ENCODE assay signal across 24 mouse cellular contexts in the genomic region with DNA sequence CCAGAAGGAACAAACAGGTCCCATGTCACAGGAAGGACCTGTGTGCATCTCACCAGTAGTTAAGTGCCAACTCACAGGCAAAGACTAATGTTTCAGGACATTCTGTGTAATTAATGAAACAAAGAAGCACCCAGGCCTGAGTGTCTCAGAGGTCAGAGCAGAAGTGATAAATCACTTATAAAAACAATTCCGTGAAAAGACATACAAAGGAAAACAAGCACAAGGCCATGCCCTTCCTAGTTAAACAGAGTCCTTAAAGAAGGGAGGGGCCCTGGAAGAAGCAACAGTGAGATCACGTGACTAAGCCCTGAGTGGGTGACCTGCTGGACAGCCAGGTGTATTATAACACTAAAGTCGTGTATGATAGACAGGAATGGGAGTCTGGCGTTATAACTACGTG.
DNase-seq lines count a peak whose midpoint lies in the region; ATAC-seq and TF ChIP-seq lines count a peak whose summit lies in the region.
"Had no signal": no experiment of that assay in that cellular context is flagged by ENCODE, and none has a peak within 500 bp of the region (broad histone marks: within the 10 kb centered on the region; RNA-seq: fewer than 3 reads in every experiment).

No protein-coding gene starts in this region.

- no peak for DNase-seq in gastrocnemius, adult 2 months
- no peak for DNase-seq in gastrocnemius, postnatal 10 days
- DNase-seq in kidney, adult 8-10 months, result no peak
- DNase-seq in kidney, postnatal 0 days (ENCODE audit: low spot score), result peak; percentile 65
- no peak for DNase-seq in kidney, adult 11 months
- DNase-seq in kidney, postnatal 14 days, result peak; percentile 21
- DNase-seq: adrenal gland, postnatal 10 days; adrenal gland, postnatal 36 days; cerebellum, adult 18-20 months; cerebellum, adult 9-10 months; cerebellum, postnatal 14 days; gastrocnemius, postnatal 25 days; heart, adult 18-20 months; heart, postnatal 10 days; heart, postnatal 36 days had no signal

- H3K27ac ChIP-seq in gastrocnemius, adult 2 months, result 0 out of 2 replicates have a peak overlapping the region, but pooled peaks have one; percentile 66
- no peak overlapping the region for H3K27ac ChIP-seq in kidney, embryonic 14.5 days (ENCODE audit: low read depth, low read length)
- H3K27ac ChIP-seq in kidney, postnatal 0 days, result no peak overlapping the region
- H3K27ac ChIP-seq: forebrain, embryonic 10.5 days; forebrain, embryonic 13.5 days; heart, embryonic 15.5 days; hindbrain, embryonic 10.5 days; hindbrain, embryonic 13.5 days had no signal

- intact Hi-C loops in gastrocnemius, adult 2 months (cut with DNase I), result loop anchor here (5.0 kb wide), 1 partner anchor 154 kb away; no protein-coding TSS in a partner anchor

- ATAC-seq in kidney, embryonic 14.5 days (ENCODE audit: low FRiP score, low TSS enrichment), result peak; percentile 51
- ATAC-seq in kidney, postnatal 0 days (replicated peaks; ENCODE audit: low FRiP score, low read depth), result peak; percentile 41; the same call in 1 of the 2 replicates
- ATAC-seq: forebrain, embryonic 13.5 days; forebrain, embryonic 16.5 days; Patski had no signal

- H3K4me1 ChIP-seq in kidney, embryonic 14.5 days (ENCODE audit: control insufficient read depth, insufficient read depth, low read length), result peaks cover 9% of the 10 kb centered on the region; the same call in 1 of the 2 replicates
- H3K4me1 ChIP-seq in kidney, postnatal 0 days (replicated peaks; ENCODE audit: insufficient read depth, low read length), result 0 out of 2 replicates have a peak, but pooled peaks cover 10% of the 10 kb centered on the region

- no peak overlapping the region for H3K4me3 ChIP-seq in gastrocnemius, adult 2 months
- H3K4me3 ChIP-seq in kidney, embryonic 14.5 days (ENCODE audit: low read length), result no peak overlapping the region
- H3K4me3 ChIP-seq in kidney, postnatal 0 days (replicated peaks; ENCODE audit: low read depth, low read length), result no peak overlapping the region
- H3K4me3 ChIP-seq: forebrain, embryonic 10.5 days; forebrain, embryonic 13.5 days; heart, embryonic 12.5 days; heart, embryonic 15.5 days; hindbrain, embryonic 10.5 days; hindbrain, embryonic 13.5 days had no signal

- no peak for TF ChIP-seq CTCF in gastrocnemius, adult 2 months (IDR thresholded peaks at IDR 0.05)
- no peak for TF ChIP-seq CTCF in kidney, postnatal 0 days (IDR thresholded peaks at IDR 0.05; ENCODE audit: low read depth)

- no peaks in the 10 kb centered on the region for H3K36me3 ChIP-seq in kidney, embryonic 14.5 days (ENCODE audit: control insufficient read depth, insufficient read depth, low read length)
- H3K36me3 ChIP-seq in kidney, postnatal 0 days (ENCODE audit: insufficient read depth, low read length), result no peaks in the 10 kb centered on the region
- H3K36me3 ChIP-seq: heart, embryonic 15.5 days had no signal

- H3K4me2 ChIP-seq in kidney, embryonic 14.5 days (replicated peaks; ENCODE audit: low read depth, low read length), result no peak overlapping the region
- H3K4me2 ChIP-seq in kidney, postnatal 0 days (ENCODE audit: low read length), result no peak overlapping the region
- H3K4me2 ChIP-seq: forebrain, embryonic 13.5 days; heart, embryonic 12.5 days; heart, embryonic 15.5 days; hindbrain, embryonic 13.5 days had no signal

- WGBS in kidney, embryonic 14.5 days, result 15% methylated on average over 5 of the region's 5 CpGs
- WGBS in kidney, postnatal 0 days, result 15% methylated on average over 5 of the region's 5 CpGs

- H3K27me3 ChIP-seq in kidney, embryonic 14.5 days (ENCODE audit: control insufficient read depth, insufficient read depth, low read length), result no peaks in the 10 kb centered on the region
- H3K27me3 ChIP-seq in kidney, postnatal 0 days (ENCODE audit: insufficient read depth, low read length), result no peaks in the 10 kb centered on the region
- H3K27me3 ChIP-seq: forebrain, embryonic 13.5 days; heart, embryonic 12.5 days; heart, embryonic 15.5 days; hindbrain, embryonic 13.5 days; Patski had no signal

- no peak overlapping the region for H3K9ac ChIP-seq in kidney, embryonic 14.5 days (ENCODE audit: low read depth, low read length)
- H3K9ac ChIP-seq in kidney, postnatal 0 days (ENCODE audit: low read depth, low read length), result no peak overlapping the region
- H3K9ac ChIP-seq: forebrain, embryonic 13.5 days; heart, embryonic 12.5 days; heart, embryonic 15.5 days; hindbrain, embryonic 13.5 days had no signal

- H3K9me3 ChIP-seq in kidney, embryonic 14.5 days (ENCODE audit: control insufficient read depth, low read length), result no peaks in the 10 kb centered on the region; the same call in 1 of the 2 replicates
- no peaks in the 10 kb centered on the region for H3K9me3 ChIP-seq in kidney, postnatal 0 days (replicated peaks; ENCODE audit: low read length)
- H3K9me3 ChIP-seq: forebrain, embryonic 13.5 days; heart, embryonic 12.5 days; heart, embryonic 15.5 days; hindbrain, embryonic 13.5 days had no signal

Comparison
In these comparisons a context has a peak if more than half of its experiments do, and no peak if none do; other contexts are left out.
1. DNase-seq: peak in kidney, postnatal 0 days (single experiment) and kidney, postnatal 14 days (single experiment); none in gastrocnemius, adult 2 months (single experiment), gastrocnemius, postnatal 10 days (single experiment), kidney, adult 8-10 months (0 of 2) and kidney, adult 11 months (single experiment).